Mouse (Mus musculus) lung, postnatal 14 days (tissue): ENCODE data around the gene Snrnp48.

Source experiments
- DNase-seq: peaks from one replicate; pipeline ENCODE4 v3.0.0; 2021

Gene Snrnp48

GRCm38 (mm10) chr13:38204702-38205482 is at the start of gene Snrnp48:
TSS of gene Snrnp48 (plus strand) at chr13:38204938.
- peak; percentile 87 for DNase-seq

DNA sequence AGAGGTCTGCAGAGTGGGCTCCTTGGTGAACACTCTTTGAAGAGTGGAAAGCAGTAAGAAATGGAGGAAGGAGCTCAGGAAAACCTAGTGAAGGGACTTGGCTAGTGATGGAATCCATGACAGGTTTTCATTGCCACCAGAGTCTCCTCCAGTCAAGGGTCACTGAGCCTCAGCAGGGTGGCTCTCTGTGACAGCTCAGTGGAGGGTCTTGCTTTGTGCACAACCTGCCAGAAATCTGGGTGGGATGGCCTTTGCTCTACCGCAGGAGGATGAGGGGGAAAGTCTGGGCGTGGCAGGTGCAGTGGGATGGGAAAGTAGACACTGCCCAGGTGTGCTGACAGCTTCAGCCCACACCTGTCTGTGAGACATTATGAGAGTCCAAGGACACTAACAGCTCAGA is 49.2 kb upstream of the Snrnp48 start:
- DNase-seq = no peak

DNA sequence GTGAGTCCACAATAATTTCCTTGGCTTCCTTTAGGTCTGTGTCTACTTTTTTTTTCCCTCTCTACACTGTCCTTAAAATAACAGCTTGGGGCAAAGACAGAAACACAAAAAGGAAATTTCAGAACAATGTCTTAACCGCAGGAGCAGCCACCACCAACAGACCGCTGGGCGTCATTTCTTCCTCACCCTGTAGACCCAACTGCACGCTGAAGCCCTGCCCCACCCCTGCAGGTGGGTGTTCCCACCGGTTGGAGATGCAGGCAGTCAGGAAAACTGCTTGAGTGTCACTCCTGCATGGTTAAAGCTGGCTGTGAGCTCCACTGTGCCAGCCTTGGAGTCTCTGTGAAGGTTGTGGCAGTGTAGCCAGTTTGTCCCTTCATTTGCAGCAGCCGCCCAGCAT is 47.1 kb upstream of the Snrnp48 start:
- DNase-seq = no peak

- DNase-seq = no peak
These were observed 42.7 kb upstream of the Snrnp48 start for GRCm38 (mm10) chr13:38162002-38162401.

DNA sequence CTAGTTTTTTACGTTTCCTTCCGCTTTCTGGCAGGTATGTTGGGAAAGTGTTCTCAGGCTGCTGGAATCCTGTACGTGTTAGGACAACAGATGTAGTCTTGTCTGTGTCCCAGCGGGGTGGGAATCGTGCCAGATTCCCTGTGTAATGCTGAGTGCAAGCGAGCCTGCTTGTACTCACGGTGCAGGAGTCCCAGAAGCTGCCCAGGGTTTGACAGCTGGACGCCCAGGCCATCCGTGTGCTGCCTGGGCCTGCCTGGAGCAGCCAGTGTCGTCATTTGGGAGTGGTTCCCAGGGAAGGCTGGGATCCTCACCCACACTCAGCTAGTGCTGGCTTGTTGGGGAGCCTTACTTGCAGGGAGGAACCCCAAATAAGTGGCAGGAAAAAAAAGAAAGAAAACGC is 42.1 kb upstream of the Snrnp48 start:
- peak; percentile 38 for DNase-seq

- DNase-seq = no peak
These were observed 39.8 kb upstream of the Snrnp48 start for GRCm38 (mm10) chr13:38164932-38165331.

DNA sequence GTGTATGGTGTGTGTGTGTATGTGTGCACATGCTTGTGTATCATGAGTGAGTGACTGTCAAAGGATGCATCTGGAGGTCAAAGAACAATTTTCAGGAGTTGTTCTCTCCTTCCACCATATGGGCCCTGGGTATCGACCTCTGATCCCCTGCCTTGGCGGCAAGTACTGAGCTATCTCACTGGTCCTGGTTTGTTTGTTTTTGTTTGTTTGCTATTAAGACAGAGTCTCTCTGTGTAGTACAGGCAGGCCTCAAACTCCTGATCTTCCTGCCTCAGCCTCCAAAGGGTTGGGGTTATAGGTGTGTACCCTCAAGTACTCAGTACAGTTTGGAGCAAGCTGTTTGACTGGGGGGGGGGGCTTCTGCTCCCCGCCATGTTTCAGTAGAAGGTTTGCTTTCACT is 37.7 kb upstream of the Snrnp48 start:
- DNase-seq = no peak

DNA sequence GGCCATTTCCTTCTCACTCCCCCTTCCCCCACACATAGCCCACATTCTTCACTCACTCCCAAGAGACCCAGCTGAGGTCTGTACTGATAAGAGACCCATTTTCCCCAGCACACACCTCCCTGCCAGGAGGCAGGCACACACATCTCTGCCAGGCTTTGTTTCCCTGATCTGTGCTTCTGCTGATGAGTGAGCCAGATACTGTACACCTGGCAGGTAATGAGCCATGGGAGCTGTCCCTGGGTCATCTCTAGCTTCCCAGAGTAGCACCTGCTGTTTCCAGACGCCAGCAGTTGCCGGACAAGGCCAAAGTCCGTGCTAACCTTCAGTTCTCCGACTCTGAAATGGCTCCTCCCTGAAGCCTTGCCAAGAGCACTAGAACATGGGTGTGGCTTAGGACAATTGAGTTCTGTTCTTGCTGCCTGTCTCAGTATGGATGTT is 34.0 kb upstream of the Snrnp48 start:
- DNase-seq = peak; percentile 35

DNA sequence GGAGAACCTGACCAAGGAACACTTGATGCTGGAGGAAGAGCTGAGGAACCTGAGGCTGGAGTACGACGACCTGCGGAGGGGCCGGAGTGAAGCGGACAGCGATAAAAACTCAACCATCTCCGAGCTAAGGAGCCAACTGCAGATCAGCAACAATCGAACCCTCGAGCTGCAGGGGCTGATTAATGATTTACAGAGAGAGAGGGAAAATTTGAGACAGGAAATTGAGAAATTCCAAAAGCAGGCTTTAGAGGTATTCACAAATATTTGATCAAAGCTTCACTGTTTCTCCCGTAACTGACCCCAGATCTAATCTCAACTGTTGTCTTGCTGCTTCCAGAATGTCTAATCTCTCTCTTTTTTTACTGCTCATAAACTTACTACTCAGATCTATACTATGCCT is 11.3 kb upstream of the Snrnp48 start:
- DNase-seq = no peak

- no peak for DNase-seq
These were observed 3.3 kb upstream of the Snrnp48 start for GRCm38 (mm10) chr13:38201413-38201812.

DNA sequence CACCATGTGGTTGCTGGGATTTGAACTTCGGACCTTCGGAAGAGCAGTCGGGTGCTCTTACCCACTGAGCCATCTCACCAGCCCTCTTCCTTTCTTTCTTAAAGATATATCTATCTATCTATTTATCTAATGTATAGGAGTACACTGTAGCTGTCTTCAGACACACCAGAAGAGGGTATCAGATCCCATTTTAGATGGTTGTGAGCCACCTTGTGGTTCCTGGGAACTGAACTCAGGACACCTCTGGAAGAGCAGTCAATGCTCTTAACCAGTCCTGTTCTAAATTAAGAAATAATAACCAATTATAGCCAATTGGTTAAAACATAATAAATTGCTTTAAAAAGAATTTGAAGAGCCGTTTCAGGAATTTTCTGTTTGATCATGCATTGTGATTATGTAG is 567 bp upstream of the Snrnp48 start:
- no peak for DNase-seq

GRCm38 (mm10) chr13:38211122-38211521 is 6.4 kb downstream of the Snrnp48 start:
- DNase-seq = no peak

GRCm38 (mm10) chr13:38218686-38219085 is 13.9 kb downstream of the Snrnp48 start:
- DNase-seq = no peak

GRCm38 (mm10) chr13:38220331-38220730 is 15.6 kb downstream of the Snrnp48 start:
- no peak for DNase-seq

DNA sequence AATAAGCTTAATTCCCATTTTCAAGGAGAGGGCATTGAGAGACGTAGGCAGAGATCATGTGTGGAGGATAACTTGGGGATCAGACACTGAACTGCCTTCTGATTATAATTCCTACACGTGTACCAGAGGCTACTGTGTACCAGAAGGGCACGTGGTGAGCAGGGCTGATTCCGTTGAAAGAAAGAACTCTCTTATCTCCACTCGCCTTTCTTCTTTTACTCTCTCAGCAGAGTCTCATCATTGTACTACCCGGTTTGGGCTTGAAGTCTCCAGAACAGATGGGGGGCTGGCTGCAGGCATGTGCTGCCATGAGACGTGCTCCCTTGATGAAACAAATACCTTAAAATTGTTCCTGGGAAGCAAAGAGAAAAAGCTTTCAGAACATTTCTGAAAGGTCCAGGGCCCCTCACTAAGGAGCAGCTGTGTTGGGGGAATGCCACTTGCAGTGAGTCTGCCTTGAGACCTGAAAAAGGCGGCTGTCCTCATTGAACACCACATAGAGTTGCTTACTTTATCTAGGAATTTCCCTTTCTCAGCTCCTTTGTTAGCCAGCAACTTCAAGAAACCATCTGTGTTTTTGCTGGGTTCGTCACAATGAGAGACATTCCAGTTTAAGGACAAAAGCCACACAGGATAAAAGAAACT is 25.6 kb downstream of the Snrnp48 start:
- DNase-seq = no peak

- no peak for DNase-seq
These were observed 27.7 kb downstream of the Snrnp48 start for GRCm38 (mm10) chr13:38232411-38232810.

- no peak for DNase-seq
These were observed 28.3 kb downstream of the Snrnp48 start for GRCm38 (mm10) chr13:38232856-38233625.

GRCm38 (mm10) chr13:38234651-38235050 is 29.9 kb downstream of the Snrnp48 start:
- no peak for DNase-seq

- no peak for DNase-seq
These were observed 30.6 kb downstream of the Snrnp48 start for GRCm38 (mm10) chr13:38235370-38235769.

- no peak for DNase-seq
These were observed 43.4 kb downstream of the Snrnp48 start for GRCm38 (mm10) chr13:38248151-38248550.

DNA sequence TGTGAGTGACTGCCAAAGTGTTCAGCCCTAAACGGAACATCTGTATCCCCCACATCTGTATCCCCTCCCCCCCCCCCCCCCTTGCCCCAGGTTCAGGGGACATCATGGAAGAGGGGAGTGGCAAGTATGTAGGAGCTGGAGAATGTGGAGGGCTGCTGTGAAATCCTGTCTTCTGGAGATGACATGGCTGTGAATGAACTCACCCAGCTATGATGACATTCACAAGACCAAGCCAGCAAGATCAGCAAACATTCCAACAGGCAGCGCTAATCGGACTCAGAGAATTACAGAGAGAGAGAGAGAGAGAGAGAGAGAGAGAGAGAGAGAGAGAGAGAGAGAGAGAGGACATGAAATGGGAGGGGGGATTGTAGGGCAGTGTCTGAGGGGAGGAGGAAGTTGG is 46.5 kb downstream of the Snrnp48 start:
- DNase-seq = no peak

- peak; percentile 47 for DNase-seq
These were observed 49.0 kb downstream of the Snrnp48 start for GRCm38 (mm10) chr13:38253696-38254095.

DNA sequence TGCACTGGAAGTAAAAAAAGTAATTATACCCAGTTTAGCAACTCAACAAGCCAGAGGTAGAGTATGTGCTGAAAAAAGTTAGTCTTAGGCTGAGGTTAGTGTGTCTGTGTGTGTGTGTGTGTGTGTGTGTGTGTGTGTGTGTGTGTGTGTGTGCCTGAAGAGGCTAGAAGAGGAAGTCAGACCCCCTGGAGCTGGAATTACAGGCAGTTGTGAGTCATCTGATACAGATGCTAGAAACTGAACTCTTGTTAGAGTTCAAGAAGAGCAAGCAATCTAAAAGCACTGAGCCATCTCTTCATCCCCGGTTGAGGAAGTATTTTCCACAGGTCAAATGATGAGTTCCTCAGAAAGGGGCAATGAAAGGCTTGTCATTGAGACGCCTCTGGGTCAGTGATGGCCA is 54.2 kb downstream of the Snrnp48 start:
- DNase-seq = no peak
